ENCODE assay signal across 1 mouse cellular context in the genomic region with DNA sequence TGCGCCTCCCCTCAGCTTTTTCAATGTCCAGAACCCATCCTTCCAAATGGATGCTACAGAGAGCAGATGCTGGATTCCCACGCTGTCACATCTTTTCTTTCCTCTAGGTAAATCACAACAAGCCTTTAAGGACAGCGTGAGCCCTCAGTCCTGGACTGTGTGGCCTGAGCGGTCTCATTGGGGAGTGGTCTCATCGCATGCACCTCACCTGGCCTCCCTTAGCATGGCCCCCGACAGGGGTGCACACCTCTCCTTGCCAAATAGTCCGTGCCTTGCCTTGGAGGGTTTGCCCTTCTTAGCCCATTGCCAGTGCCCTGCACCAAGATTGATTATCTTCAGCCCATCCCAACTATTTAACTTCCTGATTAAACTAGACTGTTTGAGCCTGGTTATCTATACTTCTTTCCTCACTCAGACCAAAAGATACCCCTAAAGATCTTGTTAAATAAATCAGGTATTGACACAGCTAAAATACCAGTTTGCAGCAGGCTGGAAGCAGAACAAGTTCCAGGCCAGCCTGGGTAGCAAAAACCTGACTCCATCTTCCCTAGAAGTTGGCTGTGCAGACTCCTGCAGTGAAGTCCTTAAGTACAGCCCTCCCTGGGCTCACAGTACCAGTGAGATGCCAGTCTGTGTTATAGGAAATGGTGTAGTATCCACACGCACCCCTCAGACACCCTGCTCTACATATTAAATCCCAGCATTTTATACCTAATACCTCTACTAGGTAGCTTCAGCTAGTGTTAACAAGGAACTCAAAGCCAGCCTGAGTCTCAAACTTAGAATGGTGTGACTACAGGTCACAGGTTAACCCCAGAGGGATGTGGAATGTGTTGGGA.
TF ChIP-seq lines count a peak whose summit lies in the region.

No protein-coding gene starts in this region.

TF ChIP-seq in CH12.LX, 34 proteins besides CTCF, POLR2A, EP300 and RAD21:
- TF ChIP-seq JUND (conservative IDR thresholded peaks at IDR 0.05; ENCODE audit: low read depth, low read length): no peak
- peak; percentile 29; the same call in 1 of the 2 replicates for TF ChIP-seq SIN3A (IDR thresholded peaks at IDR 0.05; ENCODE audit: low read length)
- TF ChIP-seq NRF1 (IDR thresholded peaks at IDR 0.05; ENCODE audit: low read depth, low read length): no peak
- no peak for TF ChIP-seq JUN (IDR thresholded peaks at IDR 0.05; ENCODE audit: insufficient read depth, low read depth, low read length)
- peak; percentile 98; the same call in 1 of the 2 replicates for TF ChIP-seq POLR2AphosphoS2 (IDR thresholded peaks at IDR 0.05; ENCODE audit: low read depth, low read length)
- TF ChIP-seq GABPA (IDR thresholded peaks at IDR 0.05; ENCODE audit: insufficient replicate concordance, low read depth, low read length): no peak
- TF ChIP-seq USF1 (IDR thresholded peaks at IDR 0.05; ENCODE audit: low read depth, low read length): no peak
- no peak for TF ChIP-seq MEF2A (IDR thresholded peaks at IDR 0.05; ENCODE audit: borderline replicate concordance, low read depth, low read length)
- TF ChIP-seq MXI1 (IDR thresholded peaks at IDR 0.05; ENCODE audit: low read depth, low read length): no peak
- no peak for TF ChIP-seq TCF12 (IDR thresholded peaks at IDR 0.05; ENCODE audit: low read depth, low read length)
- no peak for TF ChIP-seq E2F4 (IDR thresholded peaks at IDR 0.05; ENCODE audit: insufficient replicate concordance, low read depth, low read length)
- TF ChIP-seq ZC3H11A (IDR thresholded peaks at IDR 0.05; ENCODE audit: low read depth, low read length): no peak
